Mouse (Mus musculus): ENCODE data around the gene Metrnl.

DNA sequence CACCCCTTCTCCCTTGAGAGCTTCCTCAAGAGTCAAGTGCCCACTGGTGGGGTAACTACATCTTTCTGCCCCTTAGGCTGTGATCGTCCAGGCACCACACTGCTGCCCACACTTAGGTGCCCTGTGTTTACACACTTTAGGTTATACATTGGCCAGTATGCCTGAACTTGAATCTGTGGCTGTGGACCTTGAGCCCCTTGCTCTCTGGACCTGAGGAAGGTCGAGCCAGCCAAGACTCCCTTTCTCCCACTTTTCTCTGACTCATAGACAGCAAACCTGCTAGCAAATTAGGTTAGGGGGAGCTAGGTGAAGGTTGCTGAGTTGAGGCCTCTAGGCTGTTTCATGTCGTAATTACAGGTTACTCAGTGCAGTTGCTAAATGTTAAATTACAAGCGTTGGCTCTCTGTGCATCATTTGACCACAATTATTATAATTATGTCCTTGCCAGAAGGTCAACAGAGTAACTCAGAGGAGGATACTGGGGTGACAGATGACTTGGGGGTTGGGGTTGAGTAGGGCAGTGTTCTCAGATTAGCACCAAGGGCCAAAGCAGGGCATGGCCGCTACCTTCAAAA is 2.9 kb upstream of the Metrnl start:
- TF ChIP-seq CTCF (IDR thresholded peaks at IDR 0.05; ENCODE audit: low read depth) (no peak), EP300 (IDR thresholded peaks at IDR 0.05; ENCODE audit: low read depth) (no peak)
